Mouse (Mus musculus) stomach, embryonic 14.5 days (tissue): ENCODE results near the gene Arnt2. TPM values are rescaled to one million over a fixed set of nuclear protein-coding genes. Genes with fewer than 3 reads are reported as not detected.

Experiments used
- ATAC-seq: fragments of 200-750 bp; cut with Nextera tagmentation; 2 replicates; pipeline ENCODE4 v1.8.0; 2017; ENCODE audit warnings: low read depth, moderate TSS enrichment; ENCODE audit not compliant: insufficient number of reproducible peaks, insufficient read depth, low FRiP score
- H3K27ac ChIP-seq: fragments of 300-500 bp; sonication (generic); 2 replicates; pipeline ENCODE4 v1.5.1; 2014; ENCODE audit warnings: mild to moderate bottlenecking, low read length, moderate library complexity, mixed read lengths
- H3K27me3 ChIP-seq: fragments of 300-500 bp; sonication (generic); 2 replicates; pipeline ENCODE4 v1.6.1; 2014; ENCODE audit warnings: low read length, control low read depth, mixed read lengths; ENCODE audit not compliant: control insufficient read depth, insufficient read depth
- H3K36me3 ChIP-seq: fragments of 300-500 bp; sonication (generic); 2 replicates; pipeline ENCODE4 v1.6.1; 2014; ENCODE audit warnings: mild to moderate bottlenecking, control low read depth, low read length, moderate library complexity, mixed read lengths; ENCODE audit not compliant: control insufficient read depth, insufficient read depth
- H3K4me1 ChIP-seq: fragments of 300-500 bp; sonication (generic); 2 replicates; pipeline ENCODE4 v1.6.1; 2014; ENCODE audit warnings: low read length, control low read depth, mixed read lengths; ENCODE audit not compliant: control insufficient read depth, insufficient read depth
- H3K4me2 ChIP-seq: fragments of 300-500 bp; sonication (generic); replicated peaks from 2 replicates; pipeline ENCODE4 v1.6.1; 2014; ENCODE audit warnings: low read depth, low read length, control low read depth
- H3K4me3 ChIP-seq: fragments of 300-500 bp; sonication (generic); 2 replicates; pipeline ENCODE4 v1.5.1; 2014; ENCODE audit warnings: low read depth, low read length, control low read depth
- H3K9ac ChIP-seq: fragments of 300-500 bp; sonication (generic); replicated peaks from 2 replicates; pipeline ENCODE4 v1.6.1; 2014; ENCODE audit warnings: low read depth, mild to moderate bottlenecking, control low read depth, low read length, moderate library complexity, mixed read lengths
- H3K9me3 ChIP-seq: fragments of 300-500 bp; sonication (generic); 2 replicates; pipeline ENCODE4 v1.6.1; 2016; ENCODE audit warnings: low read depth, low read length, control low read depth; ENCODE audit not compliant: control insufficient read depth
- WGBS: fragments of 180-500 bp; shearing (Covaris S2); extraction: QIAGEN DNeasy Blood & Tissue Kit; methylation state at CpG from one replicate; pipeline ENCODE4 v1.1.7; 2014; 5-methylcytosine and 5-hydroxymethylcytosine counted together
- polyA plus RNA-seq: library from polyadenylated mRNA; unstranded; fragments of >200 nt; fragmentation: Nextera tagmentation; extraction: Ambion mirVana; gene quantifications from 2 replicates; pipeline ENCODE4 v1.2.1, GENCODE M21; 2014

Gene Arnt2
- polyA plus RNA-seq, 1 experiment from 2014 or later, result 6.8 TPM

DNA sequence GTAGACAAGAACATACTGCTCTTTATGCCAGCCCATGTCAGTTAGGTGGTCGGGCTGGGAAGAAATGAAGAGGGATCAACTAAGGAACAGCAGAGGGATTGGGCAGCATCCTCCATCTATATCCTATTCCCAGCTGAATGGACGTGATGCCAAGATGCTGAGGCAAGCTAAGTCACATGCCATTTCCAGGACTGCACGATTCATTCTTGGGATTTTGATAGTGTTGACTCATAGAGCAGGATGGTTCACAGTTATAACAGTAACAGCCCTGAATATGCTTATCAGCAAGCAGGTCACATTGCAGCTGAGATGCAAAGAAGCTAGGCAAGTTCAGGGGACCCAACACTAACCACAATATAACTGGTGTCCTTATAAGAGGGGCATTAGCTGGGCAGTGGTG lies 76.0 kb downstream of the Arnt2 start:
- no peaks in the 10 kb centered on the region for H3K9me3 ChIP-seq
- H3K36me3 ChIP-seq, result no peaks in the 10 kb centered on the region
- peaks cover 7% of the 10 kb centered on the region; the same call in 1 of the 2 replicates for H3K4me1 ChIP-seq
- no peak overlapping the region for H3K4me2 ChIP-seq
- H3K9ac ChIP-seq, result no peak overlapping the region
- no peak overlapping the region for H3K27ac ChIP-seq
- H3K4me3 ChIP-seq, result no peak overlapping the region
- WGBS, result 85% methylated on average over 3 of the region's 3 CpGs
- ATAC-seq, result no peak
- H3K27me3 ChIP-seq, result no peaks in the 10 kb centered on the region

DNA sequence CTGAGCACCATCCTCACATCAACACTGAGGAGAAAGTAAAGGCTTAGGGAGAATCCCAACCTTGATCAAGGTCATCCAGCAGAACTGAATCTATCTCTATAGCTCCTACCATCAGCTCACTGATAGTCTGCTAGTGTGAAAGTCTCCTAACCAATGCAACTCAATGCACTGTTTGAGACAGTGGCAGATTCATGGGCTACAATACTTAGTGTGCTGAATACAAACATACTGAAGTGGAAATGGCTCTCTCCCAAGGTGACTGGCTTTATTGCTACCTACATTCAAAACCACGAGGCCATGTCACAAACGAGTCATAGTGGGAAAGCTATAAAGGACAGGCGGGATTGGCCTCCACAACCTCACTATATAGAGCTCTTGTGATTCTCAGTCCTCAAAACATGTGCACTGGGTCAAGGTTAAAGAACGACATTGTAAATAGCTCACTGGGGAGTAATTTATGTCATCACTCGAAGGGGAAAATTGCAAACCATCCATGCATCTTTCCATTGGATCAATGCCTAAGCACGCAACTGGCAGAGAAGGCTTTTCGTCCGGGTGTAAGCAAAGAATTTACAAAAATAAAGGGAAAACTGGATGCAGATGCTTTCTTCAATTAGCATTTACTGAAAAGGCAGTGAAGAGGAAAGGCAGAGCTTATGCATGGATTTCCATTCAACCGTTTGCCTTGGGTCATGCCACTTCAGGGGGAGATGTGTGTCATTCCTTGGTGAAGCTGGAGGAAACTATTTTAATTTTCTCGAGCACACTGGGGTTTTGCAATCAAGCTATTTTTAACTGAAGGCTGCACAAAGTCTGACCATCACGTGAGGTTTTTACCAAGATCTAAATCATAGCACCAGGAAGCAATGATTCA lies 77.4 kb downstream of the Arnt2 start:
- no peak overlapping the region for H3K4me2 ChIP-seq
- 61% methylated on average over 11 of the region's 11 CpGs for WGBS
- no peak for ATAC-seq
- no peaks in the 10 kb centered on the region for H3K9me3 ChIP-seq
- no peaks in the 10 kb centered on the region; the same call in 1 of the 2 replicates for H3K36me3 ChIP-seq
- H3K4me3 ChIP-seq, result no peak overlapping the region
- H3K4me1 ChIP-seq, result peaks cover 7% of the 10 kb centered on the region; the same call in 1 of the 2 replicates
- no peak overlapping the region for H3K27ac ChIP-seq
- no peaks in the 10 kb centered on the region for H3K27me3 ChIP-seq
- no peak overlapping the region for H3K9ac ChIP-seq

DNA sequence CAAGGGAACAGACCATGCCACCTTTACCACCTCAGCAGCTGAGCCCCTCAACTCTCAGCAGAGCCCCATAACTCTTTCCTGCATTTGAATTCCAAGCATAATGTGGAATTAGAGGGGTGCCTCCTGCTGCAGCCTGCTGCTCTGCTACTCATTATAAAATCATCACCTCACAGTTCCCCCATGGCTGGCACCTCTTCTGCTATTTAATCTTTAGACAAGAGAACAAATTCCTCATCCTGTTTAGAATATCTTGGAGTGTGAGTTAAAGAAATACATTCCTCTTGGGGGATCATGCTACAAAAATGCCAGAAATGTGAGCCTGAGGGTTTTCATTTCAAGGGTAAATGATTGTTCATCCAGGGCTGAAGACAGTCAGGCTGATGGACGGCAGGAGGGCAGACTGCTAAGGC lies 80.8 kb downstream of the Arnt2 start:
- WGBS, result 20% methylated on average over 1 of the region's 1 CpGs
- Histone ChIP-seq H3K9me3 (no peaks in the 10 kb centered on the region), H3K4me1 (no peaks in the 10 kb centered on the region), H3K4me3 (no peak overlapping the region), H3K4me2 (no peak overlapping the region), H3K27ac (no peak overlapping the region), H3K9ac (no peak overlapping the region), H3K36me3 (no peaks in the 10 kb centered on the region; the same call in 1 of the 2 replicates), H3K27me3 (no peaks in the 10 kb centered on the region)
- no peak for ATAC-seq

DNA sequence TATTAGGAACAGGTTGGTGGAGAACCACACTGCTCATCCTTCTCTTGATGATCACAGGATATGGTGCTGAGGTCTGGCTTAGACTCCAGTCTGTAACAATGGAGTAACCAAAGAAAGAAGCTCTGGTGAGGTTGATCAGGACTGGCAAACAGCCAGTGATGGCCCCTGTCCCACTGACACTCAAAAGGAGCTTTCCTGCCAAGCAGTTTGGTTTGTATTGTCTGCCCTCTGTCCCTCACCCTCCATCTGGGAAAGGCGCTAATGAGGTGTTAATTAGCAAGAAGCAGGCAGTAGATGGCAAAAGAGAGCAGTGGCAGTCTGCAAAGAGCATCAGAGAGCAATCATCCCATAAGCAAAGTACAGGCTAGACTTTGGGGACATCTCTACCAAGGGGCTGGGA lies 81.2 kb downstream of the Arnt2 start:
- Histone ChIP-seq H3K9ac (no peak overlapping the region), H3K9me3 (no peaks in the 10 kb centered on the region), H3K27me3 (no peaks in the 10 kb centered on the region), H3K36me3 (no peaks in the 10 kb centered on the region; the same call in 1 of the 2 replicates), H3K4me1 (no peaks in the 10 kb centered on the region), H3K4me3 (no peak overlapping the region), H3K4me2 (no peak overlapping the region), H3K27ac (no peak overlapping the region)
- 43% methylated on average over 1 of the region's 1 CpGs for WGBS
- no peak for ATAC-seq

DNA sequence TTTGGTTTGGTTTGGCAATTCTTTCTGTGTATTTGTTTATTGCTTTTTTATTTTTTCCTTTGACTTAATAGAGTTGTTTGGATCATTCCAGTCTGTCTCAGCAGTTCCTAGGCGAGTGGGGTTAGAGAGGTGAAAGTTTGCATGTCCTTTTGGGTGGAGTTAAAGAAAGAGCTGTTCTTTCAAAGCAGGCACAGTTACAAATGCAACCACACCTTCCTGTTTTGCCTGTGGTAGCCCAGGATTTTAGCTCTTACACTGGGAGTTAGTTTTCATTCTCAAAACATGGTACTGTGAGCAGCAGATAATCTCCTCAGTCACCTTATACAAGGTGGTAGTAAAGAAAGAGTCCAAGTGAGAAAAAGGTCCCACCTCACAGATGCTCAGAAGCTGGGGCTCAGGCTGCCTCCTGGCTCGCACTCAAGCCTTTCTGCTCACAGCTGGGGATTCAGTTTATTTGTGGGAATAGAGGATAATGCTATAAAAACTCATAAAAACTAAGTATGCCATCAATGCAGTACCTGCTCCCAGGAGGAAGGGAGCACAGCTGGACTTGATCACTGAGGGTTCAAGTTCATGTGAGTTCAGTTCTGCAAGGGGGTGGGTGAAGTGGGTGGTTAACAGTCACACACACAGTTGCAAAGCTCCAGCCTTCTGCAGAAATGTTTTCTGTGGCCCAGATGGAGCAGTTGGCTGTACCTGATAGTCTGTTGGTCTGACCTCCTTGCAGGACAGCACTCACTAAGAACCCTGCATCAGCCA lies 84.2 kb downstream of the Arnt2 start:
- no peaks in the 10 kb centered on the region for H3K27me3 ChIP-seq
- H3K4me1 ChIP-seq, result no peaks in the 10 kb centered on the region
- H3K9me3 ChIP-seq, result no peaks in the 10 kb centered on the region
- H3K4me2 ChIP-seq, result no peak overlapping the region
- ATAC-seq, result no peak
- no peak overlapping the region for H3K4me3 ChIP-seq
- no peaks in the 10 kb centered on the region; the same call in 1 of the 2 replicates for H3K36me3 ChIP-seq
- no peak overlapping the region for H3K27ac ChIP-seq
- 61% methylated on average over 2 of the region's 2 CpGs for WGBS
- H3K9ac ChIP-seq, result no peak overlapping the region

DNA sequence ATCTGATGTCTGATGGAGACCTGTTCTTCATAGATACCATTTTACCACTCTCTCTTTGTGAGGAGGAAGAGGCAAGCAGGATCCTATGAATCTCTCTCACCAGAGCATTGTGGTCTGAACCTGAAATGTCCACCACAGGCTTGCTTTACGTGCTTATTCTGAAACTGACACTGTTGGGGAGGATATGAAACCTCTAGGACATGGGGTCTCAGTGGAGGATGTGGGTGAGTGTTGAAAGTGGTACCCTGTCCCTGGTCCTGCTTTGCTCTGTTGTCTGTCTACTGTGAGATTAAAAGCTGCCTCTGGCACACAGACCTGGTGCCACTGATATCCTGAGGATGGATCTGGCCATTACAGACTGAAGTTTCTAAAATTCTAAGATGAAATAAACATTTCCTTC lies 88.4 kb downstream of the Arnt2 start:
- Histone ChIP-seq H3K9me3 (no peaks in the 10 kb centered on the region), H3K27ac (no peak overlapping the region), H3K27me3 (no peaks in the 10 kb centered on the region), H3K9ac (no peak overlapping the region), H3K4me1 (no peaks in the 10 kb centered on the region), H3K36me3 (no peaks in the 10 kb centered on the region), H3K4me2 (no peak overlapping the region), H3K4me3 (no peak overlapping the region)
- ATAC-seq, result no peak
- 79% methylated on average over 1 of the region's 1 CpGs for WGBS

DNA sequence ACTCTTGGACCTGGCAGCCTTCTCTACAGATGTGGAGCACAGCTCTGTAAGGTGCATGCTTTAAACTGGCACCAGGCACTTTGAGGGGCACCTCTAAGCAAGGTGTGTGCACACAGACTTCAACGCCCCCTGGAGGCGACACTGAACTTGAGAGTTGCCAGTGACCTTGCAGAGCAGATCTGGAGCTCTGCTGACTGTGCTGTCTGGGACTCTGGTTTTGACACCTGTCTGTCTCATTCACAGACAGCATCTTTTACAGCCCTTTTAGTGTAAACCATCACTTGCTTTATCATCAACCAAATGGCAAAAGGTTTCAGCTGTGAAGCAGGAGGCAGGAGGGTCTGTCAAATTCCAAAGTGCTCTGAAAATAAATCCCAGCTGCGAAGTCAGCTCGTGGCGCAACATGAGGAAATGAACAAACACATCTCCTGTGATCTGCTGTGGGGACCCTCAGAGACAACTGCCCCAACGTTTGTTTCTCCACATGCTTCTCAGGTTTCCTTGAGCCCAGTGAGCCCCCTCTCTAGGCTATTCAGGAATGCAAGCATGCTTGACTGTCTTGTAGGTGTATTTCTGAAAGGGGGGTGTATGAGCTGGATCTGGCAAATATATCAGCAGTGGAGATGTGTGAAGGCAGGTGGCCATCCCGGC lies 94.5 kb downstream of the Arnt2 start:
- WGBS, result 55% methylated on average over 7 of the region's 7 CpGs

DNA sequence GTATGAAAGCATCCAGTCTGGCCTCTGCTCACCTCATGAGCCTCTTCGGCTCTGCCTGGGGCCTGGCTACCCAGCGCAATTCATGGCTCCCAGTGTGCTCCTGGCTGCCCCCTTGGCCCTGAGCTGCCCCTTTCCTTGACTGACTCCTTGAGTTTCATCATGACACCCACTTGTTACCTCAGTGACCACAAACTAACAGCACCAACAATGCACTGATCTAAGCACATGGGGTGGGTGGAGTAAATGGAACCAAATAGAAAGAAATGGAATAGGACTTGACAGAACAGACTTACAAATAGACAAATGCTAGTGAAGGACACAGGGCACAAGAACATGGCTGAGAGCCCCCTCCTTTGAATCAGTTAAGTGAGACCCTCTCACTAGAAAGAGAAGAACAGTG lies 95.2 kb downstream of the Arnt2 start:
- no peaks in the 10 kb centered on the region for H3K9me3 ChIP-seq
- no peak overlapping the region for H3K27ac ChIP-seq
- H3K4me1 ChIP-seq, result no peaks in the 10 kb centered on the region
- H3K27me3 ChIP-seq, result no peaks in the 10 kb centered on the region
- H3K4me3 ChIP-seq, result no peak overlapping the region
- no peak for ATAC-seq
- no peak overlapping the region for H3K9ac ChIP-seq
- H3K36me3 ChIP-seq, result no peaks in the 10 kb centered on the region
- H3K4me2 ChIP-seq, result no peak overlapping the region
- 85% methylated on average over 2 of the region's 2 CpGs for WGBS

More for the DNA sequence above, 94.5 kb downstream of the Arnt2 start:
- Histone ChIP-seq H3K27ac (no peak overlapping the region), H3K4me2 (no peak overlapping the region), H3K27me3 (no peaks in the 10 kb centered on the region), H3K4me3 (no peak overlapping the region), H3K4me1 (no peaks in the 10 kb centered on the region), H3K36me3 (no peaks in the 10 kb centered on the region), H3K9me3 (no peaks in the 10 kb centered on the region), H3K9ac (no peak overlapping the region)
- ATAC-seq, result no peak
